Mouse (Mus musculus): Measurements from ENCODE around the gene Rnf114.

DNA sequence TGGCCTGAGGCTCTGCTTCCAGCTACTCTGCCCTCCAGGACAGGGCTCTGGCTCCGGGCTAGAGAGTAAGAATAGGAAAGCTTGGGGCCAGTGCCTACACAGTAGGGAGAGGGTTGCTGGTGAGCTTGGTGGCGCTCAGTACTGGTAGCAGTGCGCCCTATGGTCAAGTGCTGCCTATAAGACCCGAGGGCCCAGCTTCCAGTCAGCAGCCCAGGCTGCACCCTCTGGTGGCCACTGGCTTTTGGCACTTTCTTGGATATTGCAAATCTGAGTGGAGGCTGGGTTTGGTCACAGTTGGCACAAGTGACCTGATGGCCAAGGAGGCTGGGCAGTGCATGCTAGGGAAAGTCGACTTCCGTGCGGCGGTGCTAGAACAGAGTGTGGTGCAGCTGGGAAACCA lies 41.8 kb upstream of the Rnf114 start:
- TF ChIP-seq E2F4 (IDR thresholded peaks at IDR 0.05; ENCODE audit: insufficient replicate concordance, low read depth, low read length) (no peak), TCF12 (IDR thresholded peaks at IDR 0.05; ENCODE audit: low read depth, low read length) (no peak), CTCF (conservative IDR thresholded peaks at IDR 0.05 in 1 of 2, IDR thresholded peaks at IDR 0.05 in 1 of 2; ENCODE audit: low read depth in 2 of 2, low read length in 2 of 2) (peak in 1 of 2 experiments; percentile 29; a peak in 2 of 4 replicates)
